Mouse (Mus musculus): ENCODE measurements around the gene Ccser2.

DNA sequence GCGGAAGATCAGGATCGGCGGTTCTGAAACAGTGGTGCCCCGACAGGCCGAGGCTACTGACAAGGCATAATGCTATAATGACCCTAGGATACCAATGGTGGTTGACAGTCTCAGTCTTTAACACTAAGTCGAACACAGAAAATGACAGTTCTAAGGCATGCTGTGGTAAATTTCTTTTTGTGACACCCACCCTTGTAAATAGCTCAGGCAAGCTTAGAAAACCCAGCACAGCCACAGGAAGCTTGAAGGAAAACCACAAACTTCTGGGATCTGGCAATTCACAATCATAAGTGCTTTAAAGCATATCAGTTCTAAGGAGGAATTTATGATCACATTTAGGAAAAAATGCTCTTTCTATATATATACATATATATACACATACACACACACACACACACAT lies 53.4 kb downstream of the Ccser2 start:
- TF ChIP-seq CTCF (conservative IDR thresholded peaks at IDR 0.05 in 1 of 2, IDR thresholded peaks at IDR 0.05 in 1 of 2; ENCODE audit: low read depth in 2 of 2, low read length in 2 of 2) = no peak
- no peak for TF ChIP-seq MAFK (IDR thresholded peaks at IDR 0.05; ENCODE audit: insufficient replicate concordance, low read length)
- no peak for TF ChIP-seq POLR2A (IDR thresholded peaks at IDR 0.05; ENCODE audit: low read depth, low read length)
- no peak for TF ChIP-seq EP300 (IDR thresholded peaks at IDR 0.05; ENCODE audit: low read length)
- no peak for TF ChIP-seq NRF1 (IDR thresholded peaks at IDR 0.05; ENCODE audit: low read depth, low read length)
- no peak for TF ChIP-seq USF2 (conservative IDR thresholded peaks at IDR 0.05; ENCODE audit: low read depth, low read length)
- TF ChIP-seq USF1 (IDR thresholded peaks at IDR 0.05; ENCODE audit: low read depth, low read length) = no peak
- TF ChIP-seq UBTF (IDR thresholded peaks at IDR 0.05; ENCODE audit: low read depth, low read length) = no peak
- no peak for TF ChIP-seq TCF12 (IDR thresholded peaks at IDR 0.05; ENCODE audit: low read depth, low read length)
- no peak for TF ChIP-seq HCFC1 (IDR thresholded peaks at IDR 0.05; ENCODE audit: low read depth, low read length)
- no peak for TF ChIP-seq MXI1 (IDR thresholded peaks at IDR 0.05; ENCODE audit: low read depth, low read length)
- no peak for TF ChIP-seq MAX (IDR thresholded peaks at IDR 0.05; ENCODE audit: low read length)
- TF ChIP-seq MEF2A (IDR thresholded peaks at IDR 0.05; ENCODE audit: borderline replicate concordance, low read depth, low read length) = no peak
- TF ChIP-seq SIN3A (IDR thresholded peaks at IDR 0.05; ENCODE audit: low read length) = no peak
